Mouse (Mus musculus) limb, embryonic 11.5 days (tissue): ENCODE measurements around the gene Slco2a1. TPM values are rescaled to one million over a fixed set of nuclear protein-coding genes. Genes with fewer than 3 reads are reported as not detected.

Experiments used
- ATAC-seq: fragments of 200-750 bp; cut with Nextera tagmentation; 2 replicates; pipeline ENCODE4 v1.8.0; 2017; ENCODE audit warnings: low read depth; ENCODE audit not compliant: insufficient number of reproducible peaks, low FRiP score, low TSS enrichment
- DNase-seq: peaks from one replicate; pipeline ENCODE4 v3.0.0-alpha.2; 2015; ENCODE audit warnings: low spot score
- H3K27ac ChIP-seq: fragments of 300-500 bp; sonication (generic); replicated peaks from 2 replicates; pipeline ENCODE4 v1.5.1; 2014; ENCODE audit warnings: low read depth, mild to moderate bottlenecking, low read length
- H3K27me3 ChIP-seq: fragments of 300-500 bp; sonication (generic); 2 replicates; pipeline ENCODE4 v1.6.1; 2014; ENCODE audit warnings: mild to moderate bottlenecking, low read length, mixed read lengths; ENCODE audit not compliant: control insufficient read depth, insufficient read depth
- H3K36me3 ChIP-seq: fragments of 300-500 bp; sonication (generic); 2 replicates; pipeline ENCODE4 v1.6.1; 2014; ENCODE audit warnings: mild to moderate bottlenecking, low read length, moderate library complexity, mixed read lengths; ENCODE audit not compliant: control insufficient read depth, insufficient read depth
- H3K4me1 ChIP-seq: fragments of 300-500 bp; sonication (generic); 2 replicates; pipeline ENCODE4 v1.6.1; 2014; ENCODE audit warnings: low read length, mixed read lengths; ENCODE audit not compliant: control insufficient read depth, insufficient read depth
- H3K4me2 ChIP-seq: fragments of 300-500 bp; sonication (generic); 2 replicates; pipeline ENCODE4 v1.6.1; 2014; ENCODE audit warnings: low read depth, mild to moderate bottlenecking, moderate library complexity; ENCODE audit not compliant: severe bottlenecking
- H3K4me3 ChIP-seq: fragments of 300-500 bp; sonication (generic); 2 replicates; pipeline ENCODE4 v1.5.1; 2014; ENCODE audit warnings: low read depth, low read length
- H3K9ac ChIP-seq: fragments of 300-500 bp; sonication (generic); 2 replicates; pipeline ENCODE4 v1.6.1; 2014; ENCODE audit warnings: mild to moderate bottlenecking, low read length
- H3K9me3 ChIP-seq: fragments of 300-500 bp; sonication (generic); 2 replicates; pipeline ENCODE4 v1.6.1; 2016; ENCODE audit warnings: low read length; ENCODE audit not compliant: control insufficient read depth
- WGBS: fragments of 180-500 bp; shearing (Covaris S2); extraction: QIAGEN DNeasy Blood & Tissue Kit; methylation state at CpG from one replicate; pipeline ENCODE4 v1.1.7; 2014; 5-methylcytosine and 5-hydroxymethylcytosine counted together
- polyA plus RNA-seq: library from polyadenylated mRNA; unstranded; fragments of >200 nt; fragmentation: Nextera tagmentation; extraction: Ambion mirVana; gene quantifications from 2 replicates; pipeline ENCODE4 v1.2.1, GENCODE M21; 2014

The Slco2a1 gene
- polyA plus RNA-seq, 1 experiment from 2014 or later: 0.60 TPM

DNA sequence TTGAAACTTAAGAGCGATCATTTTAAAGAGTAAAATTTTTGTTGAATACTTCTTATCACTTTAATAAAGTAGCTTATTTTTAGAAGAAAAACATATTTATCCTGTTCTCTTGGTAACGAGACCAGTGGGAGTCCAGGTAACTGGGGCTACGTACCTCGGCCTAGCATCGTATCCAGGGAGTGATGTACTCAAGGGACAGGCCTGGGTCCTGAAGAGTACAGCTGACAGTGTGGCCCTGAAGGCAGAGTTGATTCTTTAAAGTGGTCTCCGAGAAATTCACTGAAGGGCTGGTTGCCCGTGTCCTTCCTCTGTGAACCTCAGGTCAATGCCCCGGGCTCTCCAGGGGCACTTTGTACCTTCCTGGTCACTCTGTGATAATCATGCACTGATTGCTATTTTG, 129.4 kb downstream of the Slco2a1 start:
- H3K36me3 ChIP-seq: no peaks in the 10 kb centered on the region
- no peaks in the 10 kb centered on the region for H3K9me3 ChIP-seq
- no peak overlapping the region for H3K9ac ChIP-seq
- H3K4me1 ChIP-seq: peaks cover 1% of the 10 kb centered on the region; the same call in 1 of the 2 replicates
- ATAC-seq (no peak), DNase-seq (no peak)
- 89% methylated on average over 8 of the region's 8 CpGs for WGBS
- H3K27ac ChIP-seq: no peak overlapping the region
- H3K27me3 ChIP-seq: peaks cover 10% of the 10 kb centered on the region
- H3K4me2 ChIP-seq: no peak overlapping the region
- H3K4me3 ChIP-seq: no peak overlapping the region

DNA sequence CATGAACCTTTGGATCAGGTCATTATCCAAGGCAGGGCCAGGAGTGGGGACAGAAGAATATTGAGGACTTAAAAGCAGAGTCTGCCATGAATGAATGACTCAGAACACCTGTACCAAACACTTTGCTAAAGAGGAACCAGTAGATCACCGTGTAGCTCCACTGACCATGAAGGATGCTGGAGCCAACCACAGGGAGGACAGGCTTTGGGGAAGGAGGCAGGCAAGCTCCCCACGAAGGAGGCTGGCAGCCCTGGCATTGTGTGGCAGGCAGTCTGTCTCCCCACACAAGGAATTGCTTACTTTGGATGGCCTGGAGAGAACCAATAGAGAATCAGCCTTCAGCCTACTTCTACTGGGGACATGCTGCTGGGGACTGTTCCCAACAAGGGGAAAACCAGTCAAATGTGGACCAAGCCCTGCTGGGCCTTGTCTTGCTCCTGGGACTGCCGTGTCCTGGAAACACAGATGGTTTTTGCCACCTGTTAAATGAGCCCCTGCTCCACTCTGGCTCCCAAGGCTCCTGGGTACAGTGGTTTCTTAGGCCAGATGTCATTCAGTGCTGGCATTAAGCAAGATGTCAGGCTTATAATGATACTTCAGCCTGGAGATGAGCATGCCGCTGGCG, 130.3 kb downstream of the Slco2a1 start:
- peaks cover 2% of the 10 kb centered on the region; the same call in 1 of the 2 replicates for H3K27me3 ChIP-seq
- WGBS: 87% methylated on average over 5 of the region's 5 CpGs

DNA sequence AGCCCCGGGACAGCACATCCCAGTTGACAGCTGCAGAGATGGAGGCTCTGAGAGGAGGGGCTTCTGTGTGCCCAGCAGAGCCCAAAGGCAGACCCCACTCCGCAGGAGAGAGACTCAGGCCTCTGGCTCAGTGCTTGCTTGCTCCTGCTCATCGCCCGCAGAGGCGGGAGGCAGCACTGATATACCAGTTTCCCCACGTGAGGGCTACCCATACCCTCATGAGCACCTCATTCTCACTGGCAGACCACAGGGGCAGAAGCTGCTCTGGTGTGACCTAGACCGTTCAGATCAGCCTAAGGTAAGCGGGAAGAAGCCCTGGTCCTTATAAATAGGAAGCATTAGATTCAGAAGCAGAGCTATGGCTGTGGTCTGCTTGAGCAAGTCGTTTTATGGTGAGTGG, 131.3 kb downstream of the Slco2a1 start:
- H3K36me3 ChIP-seq: no peaks in the 10 kb centered on the region
- WGBS: 84% methylated on average over 9 of the region's 9 CpGs
- 0 out of 2 replicates have a peak, but pooled peaks cover 2% of the 10 kb centered on the region for H3K27me3 ChIP-seq
- H3K27ac ChIP-seq: no peak overlapping the region
- H3K9ac ChIP-seq: no peak overlapping the region
- ATAC-seq (no peak), DNase-seq (no peak)
- no peak overlapping the region for H3K4me2 ChIP-seq
- H3K4me3 ChIP-seq: no peak overlapping the region
- H3K9me3 ChIP-seq: no peaks in the 10 kb centered on the region
- no peaks in the 10 kb centered on the region for H3K4me1 ChIP-seq

More for the DNA sequence above, 130.3 kb downstream of the Slco2a1 start:
- no peaks in the 10 kb centered on the region for H3K4me1 ChIP-seq
- H3K9me3 ChIP-seq: no peaks in the 10 kb centered on the region
- no peaks in the 10 kb centered on the region for H3K36me3 ChIP-seq
- H3K4me3 ChIP-seq: no peak overlapping the region
- H3K27ac ChIP-seq: no peak overlapping the region
- ATAC-seq (no peak), DNase-seq (no peak)
- no peak overlapping the region for H3K9ac ChIP-seq
- no peak overlapping the region for H3K4me2 ChIP-seq

DNA sequence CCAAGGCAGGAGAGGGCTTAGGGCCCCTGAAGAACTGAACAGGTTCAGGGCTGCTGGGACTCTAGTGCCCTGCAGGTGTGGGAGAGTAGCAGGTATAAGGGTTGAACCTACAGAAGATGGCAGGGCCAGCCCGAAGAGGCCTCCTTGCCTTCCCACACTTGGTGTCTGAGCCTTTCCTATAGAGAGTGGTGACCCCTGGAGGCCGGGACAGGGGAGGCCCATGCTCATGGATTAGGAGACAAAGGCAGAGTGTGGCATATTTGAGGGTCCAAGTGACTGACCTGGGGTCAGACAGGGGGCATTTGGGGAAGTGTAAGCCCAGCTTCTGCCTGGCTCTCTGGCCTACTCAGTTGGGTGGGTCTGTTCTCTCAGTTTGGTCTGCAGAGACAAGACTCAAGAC, 131.7 kb downstream of the Slco2a1 start:
- ATAC-seq (no peak), DNase-seq (no peak)
- no peak overlapping the region for H3K4me2 ChIP-seq
- no peaks in the 10 kb centered on the region for H3K4me1 ChIP-seq
- no peaks in the 10 kb centered on the region for H3K9me3 ChIP-seq
- no peaks in the 10 kb centered on the region for H3K27me3 ChIP-seq
- WGBS: 49% methylated on average over 2 of the region's 2 CpGs
- H3K27ac ChIP-seq: no peak overlapping the region
- H3K9ac ChIP-seq: no peak overlapping the region
- no peaks in the 10 kb centered on the region for H3K36me3 ChIP-seq
- no peak overlapping the region for H3K4me3 ChIP-seq

DNA sequence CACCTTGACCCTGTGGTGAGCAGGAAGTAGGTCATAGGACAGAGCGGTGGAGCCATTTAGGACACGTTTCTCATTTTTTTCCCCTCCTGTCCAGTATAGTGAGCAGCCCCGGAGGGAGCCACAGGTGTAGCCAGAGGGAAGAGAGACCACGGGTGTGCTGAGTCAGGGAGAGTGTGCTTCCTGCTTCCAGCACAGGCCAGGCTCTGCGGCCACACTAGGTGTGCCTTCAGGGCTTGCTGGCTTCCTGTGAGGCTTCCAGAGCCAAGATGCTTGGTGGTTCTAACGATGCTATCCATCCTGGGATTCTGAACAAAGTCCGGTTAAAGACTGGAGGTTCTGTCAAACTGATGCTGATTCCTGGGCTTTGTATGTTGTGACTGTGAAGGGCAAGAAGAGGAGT, 133.0 kb downstream of the Slco2a1 start:
- Histone ChIP-seq H3K4me2 (no peak overlapping the region), H3K9me3 (no peaks in the 10 kb centered on the region), H3K27me3 (no peaks in the 10 kb centered on the region), H3K9ac (no peak overlapping the region), H3K4me3 (no peak overlapping the region), H3K4me1 (no peaks in the 10 kb centered on the region), H3K36me3 (no peaks in the 10 kb centered on the region), H3K27ac (no peak overlapping the region)
- no peak for DNase-seq
- no peak for ATAC-seq
- whole genome bisulfite sequencing: 83% methylated on average over 7 of the region's 7 CpGs

DNA sequence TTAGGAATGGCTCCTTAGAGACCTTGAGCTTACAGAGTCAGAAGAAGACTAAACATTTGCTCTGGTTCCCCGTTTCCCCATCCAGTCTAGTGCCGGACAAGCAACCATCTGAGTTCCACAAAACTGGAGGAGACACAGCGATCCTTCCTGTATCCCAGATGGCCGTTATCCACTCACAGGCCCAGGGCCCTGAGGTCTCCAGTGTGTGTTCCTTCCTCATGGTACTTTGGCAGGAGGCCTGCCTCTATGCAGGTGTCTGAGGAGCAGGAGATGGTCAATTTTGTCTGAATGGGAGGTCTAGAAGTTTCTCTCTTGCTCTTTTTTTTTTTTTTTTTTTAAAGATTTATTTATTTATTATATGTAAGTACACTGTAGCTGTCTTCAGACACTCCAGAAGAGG, 136.2 kb downstream of the Slco2a1 start:
- Histone ChIP-seq H3K9ac (no peak overlapping the region), H3K27me3 (no peaks in the 10 kb centered on the region), H3K27ac (no peak overlapping the region), H3K4me3 (no peak overlapping the region), H3K4me2 (no peak overlapping the region), H3K36me3 (no peaks in the 10 kb centered on the region), H3K9me3 (no peaks in the 10 kb centered on the region), H3K4me1 (no peaks in the 10 kb centered on the region)
- 94% methylated on average over 4 of the region's 4 CpGs for WGBS
- DNase-seq (no peak), ATAC-seq (no peak)

DNA sequence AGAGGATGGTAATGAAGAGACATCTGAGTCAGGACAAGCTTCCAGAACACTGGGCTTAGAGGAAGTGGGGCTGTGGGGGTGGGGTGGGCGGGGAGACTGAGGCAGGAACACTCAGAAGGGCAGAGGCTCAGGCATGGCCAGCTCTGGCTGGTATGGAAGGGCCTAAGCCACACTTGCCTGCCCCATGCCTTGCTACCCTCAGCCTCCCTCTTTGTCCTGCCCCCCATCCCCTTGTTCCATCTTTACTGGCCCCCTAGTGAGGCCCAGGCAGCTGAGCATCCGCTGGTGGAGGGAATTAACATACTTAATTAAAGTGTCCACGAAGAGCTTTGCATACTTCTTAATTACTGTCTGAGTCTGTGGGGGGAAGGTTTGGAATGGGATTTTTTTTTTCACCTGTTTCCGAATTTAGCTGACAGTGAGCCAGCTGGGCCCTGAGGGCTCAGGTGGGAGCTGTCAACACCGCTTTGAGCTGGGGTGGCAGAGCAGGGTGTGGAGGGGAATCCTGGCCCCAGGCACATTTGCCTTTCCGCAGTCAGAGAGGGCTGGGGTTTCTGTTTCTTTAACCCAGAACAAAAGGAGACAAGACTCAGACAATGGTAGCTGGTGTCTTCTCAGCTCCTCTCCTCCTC, 145.1 kb downstream of the Slco2a1 start:
- no peak overlapping the region for H3K27ac ChIP-seq
- WGBS: 40% methylated on average over 6 of the region's 6 CpGs
- H3K9me3 ChIP-seq: no peaks in the 10 kb centered on the region
- DNase-seq (no peak), ATAC-seq (no peak)
- no peak overlapping the region for H3K4me3 ChIP-seq
- H3K9ac ChIP-seq: no peak overlapping the region
- peaks cover 5% of the 10 kb centered on the region; the same call in 1 of the 2 replicates for H3K4me1 ChIP-seq
- H3K27me3 ChIP-seq: no peaks in the 10 kb centered on the region
- no peaks in the 10 kb centered on the region for H3K36me3 ChIP-seq
- no peak overlapping the region for H3K4me2 ChIP-seq

DNA sequence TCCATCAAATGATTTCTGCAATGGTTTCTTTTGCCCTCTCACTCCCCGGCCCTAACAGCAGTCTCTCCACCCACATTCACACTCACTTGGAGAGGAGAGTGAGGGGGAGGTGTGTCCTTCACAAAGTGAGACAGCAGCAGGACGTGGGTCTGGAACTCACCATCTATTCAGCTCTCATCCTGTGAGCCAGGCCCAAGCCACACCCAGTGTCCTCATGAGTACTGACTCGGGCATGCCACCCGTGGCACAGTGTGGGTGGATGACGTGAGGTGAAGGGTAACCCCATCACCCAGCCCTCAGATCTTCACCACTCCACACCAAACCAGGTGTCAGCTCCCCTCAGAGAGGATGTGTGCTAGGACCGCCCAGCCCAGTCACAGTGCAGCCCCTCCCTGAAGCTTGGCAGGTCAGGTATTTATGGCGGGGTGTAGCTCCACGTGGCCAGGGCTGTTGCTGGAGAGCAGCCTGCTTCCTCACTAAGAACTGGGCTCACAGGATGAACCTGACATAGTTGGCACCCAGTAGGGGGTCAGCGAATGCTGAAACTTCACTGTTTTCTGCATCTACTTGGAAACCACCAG, 146.0 kb downstream of the Slco2a1 start:
- DNase-seq (no peak), ATAC-seq (0 out of 2 replicates have a peak, but pooled peaks have one; percentile 35)
- no peaks in the 10 kb centered on the region for H3K9me3 ChIP-seq
- no peak overlapping the region for H3K4me3 ChIP-seq
- H3K4me2 ChIP-seq: no peak overlapping the region
- no peak overlapping the region for H3K27ac ChIP-seq
- WGBS: 25% methylated on average over 9 of the region's 9 CpGs
- no peak overlapping the region for H3K9ac ChIP-seq
- no peaks in the 10 kb centered on the region for H3K27me3 ChIP-seq
- H3K4me1 ChIP-seq: peaks cover 5% of the 10 kb centered on the region; the same call in 1 of the 2 replicates
- H3K36me3 ChIP-seq: no peaks in the 10 kb centered on the region
